Mouse (Mus musculus) thymus, postnatal 4 days (tissue): ENCODE data around the gene Fgfr2.

ENCODE experiments used
- DNase-seq: peaks from one replicate; pipeline ENCODE4 v3.0.0; 2021

Fgfr2 gene

DNA sequence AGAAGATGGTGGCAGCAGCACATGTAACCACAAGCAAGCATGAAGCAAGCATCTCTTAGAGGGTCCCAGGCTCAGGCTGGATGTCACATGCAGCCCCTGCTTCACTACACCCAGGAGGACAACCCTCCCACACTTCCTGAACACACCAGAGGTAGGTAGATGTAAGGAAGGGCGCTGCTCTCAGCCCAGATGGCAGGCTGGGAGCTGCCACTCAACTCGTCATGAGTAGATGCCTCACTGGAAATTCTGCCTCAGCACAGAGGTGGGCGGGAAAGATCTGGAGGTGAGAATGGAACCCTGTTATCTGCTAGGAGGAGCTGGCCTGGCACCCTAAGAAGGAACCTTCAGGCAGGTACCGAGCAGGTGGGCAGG lies 355.2 kb downstream of the Fgfr2 start:
- DNase-seq: no peak

DNA sequence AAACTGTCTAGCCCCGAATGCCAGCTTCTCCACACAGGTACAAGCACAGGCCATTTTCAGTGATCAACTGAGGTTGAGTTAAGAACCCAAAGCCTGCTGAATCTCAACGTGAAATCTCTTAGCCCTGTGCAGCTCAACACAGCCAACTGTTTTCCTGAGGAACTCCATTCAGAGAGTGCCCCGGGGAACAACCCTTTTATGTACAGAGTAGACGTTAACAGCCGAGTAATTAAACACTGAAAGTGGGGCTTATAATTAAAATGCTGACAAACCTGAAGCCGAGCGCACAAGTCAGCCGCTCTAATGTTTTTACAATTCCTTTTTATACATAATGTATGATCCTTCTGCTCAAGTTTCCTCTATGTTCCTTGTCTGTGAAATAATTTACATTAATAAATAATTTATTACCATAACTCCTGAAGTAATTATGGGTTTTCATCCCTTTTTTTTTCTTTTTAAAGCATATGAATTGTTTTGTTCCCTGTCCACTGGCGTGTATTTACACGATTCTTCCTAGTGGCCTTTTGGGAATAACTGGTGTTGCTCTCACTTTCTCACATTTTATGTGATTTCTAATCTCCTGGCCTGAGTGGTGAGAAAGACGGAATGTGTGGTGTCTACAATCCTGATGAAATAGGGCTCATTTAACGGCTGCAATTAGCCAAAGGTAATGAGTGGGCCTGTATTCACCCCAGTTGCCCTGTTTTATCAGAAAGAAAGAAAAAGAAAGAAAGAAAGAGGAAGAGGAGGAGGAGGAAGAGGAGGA lies 355.7 kb downstream of the Fgfr2 start:
- no peak for DNase-seq

DNA sequence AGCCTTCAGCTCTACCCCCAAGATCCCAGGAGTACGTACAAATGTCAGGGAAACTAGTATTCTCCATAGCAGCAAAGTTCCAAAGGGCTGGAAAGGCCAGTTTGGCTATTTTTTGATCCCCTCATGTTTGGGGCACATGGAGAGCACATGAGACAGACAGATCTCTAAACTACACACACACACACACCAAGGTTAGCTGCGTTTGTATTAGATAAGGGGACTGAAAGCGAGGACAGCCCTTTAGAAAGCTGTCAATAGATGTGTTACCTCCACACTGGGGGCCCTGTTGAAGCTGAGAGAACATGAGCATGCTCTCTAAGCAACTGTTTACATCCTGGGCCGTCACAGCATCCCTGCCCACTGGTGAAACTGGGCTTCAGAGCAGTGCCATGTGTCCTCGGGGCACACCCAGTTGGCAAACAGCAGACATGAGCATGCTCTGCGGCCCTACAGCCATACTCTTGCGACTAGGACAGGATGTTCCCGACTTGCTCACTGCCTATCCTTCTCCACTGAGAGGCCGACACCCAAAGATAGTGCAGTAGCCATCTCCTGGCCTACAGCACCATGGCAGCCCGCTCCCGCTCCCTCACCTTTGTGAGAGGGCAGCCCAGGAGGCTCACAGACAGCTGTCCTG lies 356.8 kb downstream of the Fgfr2 start:
- no peak for DNase-seq

DNA sequence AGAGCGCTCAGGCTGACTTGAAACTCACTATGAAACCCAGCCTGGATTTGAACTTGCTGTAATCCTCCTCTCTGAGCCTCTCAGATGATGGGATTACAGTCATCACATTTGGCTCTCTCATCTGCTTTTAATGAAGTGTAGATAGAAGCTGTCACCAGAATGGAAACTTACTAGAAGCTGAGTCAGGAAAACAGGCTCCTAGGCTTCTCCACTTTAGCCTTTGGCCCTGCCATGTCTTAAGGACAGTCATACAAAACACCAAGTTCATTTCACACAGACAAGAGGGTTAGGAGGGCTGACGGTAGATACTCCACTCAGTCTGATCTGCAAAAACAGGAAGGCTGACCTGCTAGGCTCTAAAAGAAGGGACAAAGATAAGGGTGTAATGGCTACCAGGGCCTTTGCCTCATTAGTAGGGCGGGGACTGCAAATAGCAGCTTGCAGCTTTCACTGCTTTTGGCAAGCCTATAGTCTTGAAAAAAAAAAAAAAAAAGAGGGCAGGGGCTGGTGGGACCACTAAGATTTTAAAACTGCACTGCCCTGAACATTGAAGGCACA lies 357.4 kb downstream of the Fgfr2 start:
- DNase-seq: no peak

DNA sequence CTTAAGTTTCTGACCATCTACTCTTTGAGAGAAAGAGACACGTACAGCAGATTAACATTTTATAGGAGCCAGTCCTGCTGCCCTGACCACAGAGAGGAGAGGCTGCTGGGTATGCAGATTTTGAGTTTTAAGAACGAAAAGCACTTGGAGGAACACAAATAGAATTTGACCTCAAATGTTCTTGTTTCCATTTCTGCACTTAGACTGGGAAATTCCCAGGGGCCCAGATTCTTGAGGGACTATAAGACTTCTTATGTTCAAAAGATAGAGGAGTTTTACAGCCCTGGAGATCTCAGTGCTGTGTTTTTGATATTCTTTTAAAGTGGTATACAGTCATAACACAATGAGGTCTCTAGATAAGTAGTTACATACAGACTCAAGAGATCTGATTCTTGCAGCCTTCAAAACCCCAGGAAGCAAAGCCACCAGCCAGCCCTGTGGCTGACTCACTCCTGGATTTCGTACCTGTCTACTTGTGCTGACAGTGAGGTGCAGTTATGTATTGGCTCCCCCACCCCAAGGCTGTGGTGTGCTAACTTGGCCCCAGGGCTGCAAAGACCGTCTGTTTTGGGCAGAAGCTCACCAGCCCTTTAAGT lies 358.2 kb downstream of the Fgfr2 start:
- no peak for DNase-seq

DNA sequence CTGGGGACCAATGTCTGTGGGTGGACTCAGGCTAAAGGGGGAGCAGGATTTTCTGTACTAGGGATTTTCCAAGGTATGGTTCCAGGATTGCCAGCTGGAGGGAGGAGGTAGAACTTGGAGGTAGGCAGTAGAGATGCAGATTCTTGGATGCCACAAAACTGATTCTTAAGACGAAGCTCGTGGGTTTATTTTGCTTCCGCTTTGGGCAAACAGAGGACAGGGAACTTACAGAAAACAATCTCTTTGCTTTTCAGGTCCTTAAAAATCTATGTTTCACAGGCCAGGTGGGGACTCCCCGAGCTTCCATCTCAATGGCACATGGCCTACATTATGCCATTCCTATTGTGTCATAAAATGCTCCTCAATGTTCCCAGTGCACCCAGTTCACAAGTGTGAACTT lies 358.8 kb downstream of the Fgfr2 start:
- no peak for DNase-seq

DNA sequence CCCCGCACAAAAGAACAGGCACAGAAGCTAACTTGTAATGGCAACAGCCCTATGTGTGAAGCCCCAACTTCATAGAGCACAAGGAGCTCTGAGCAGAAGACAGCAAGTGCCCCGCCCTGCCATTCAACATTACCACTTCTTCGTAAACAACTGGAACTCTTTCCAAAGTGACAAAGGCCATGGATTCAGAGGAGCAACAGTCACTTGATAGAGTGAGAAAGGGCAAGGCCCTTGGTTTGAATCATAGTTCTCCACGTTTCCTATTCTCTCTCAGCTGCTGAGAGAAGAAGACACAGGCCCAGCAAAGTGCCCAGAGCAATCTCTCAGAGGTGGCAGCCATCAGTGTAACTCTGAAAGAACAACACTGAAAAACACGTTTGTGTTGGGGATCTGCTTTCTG lies 359.2 kb downstream of the Fgfr2 start:
- DNase-seq: no peak

DNA sequence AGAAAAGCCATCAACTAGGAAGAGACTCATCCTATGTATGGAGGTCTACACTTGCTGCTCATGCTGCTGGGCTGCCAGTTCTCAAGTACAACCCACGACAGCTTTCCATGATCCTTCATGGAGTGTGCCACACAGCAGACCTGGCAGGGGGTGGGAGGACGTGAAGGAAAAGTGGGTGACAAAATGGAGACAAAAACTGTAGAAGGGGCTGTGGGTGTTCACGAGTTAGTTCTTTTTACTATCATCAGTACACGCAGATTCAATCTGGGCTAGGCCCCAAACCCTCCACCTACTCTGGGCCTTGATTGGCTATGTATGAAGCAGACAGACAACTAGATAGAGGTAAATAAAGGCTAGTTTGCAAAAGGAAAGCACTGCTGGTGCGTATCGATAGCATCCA lies 359.8 kb downstream of the Fgfr2 start:
- no peak for DNase-seq

DNA sequence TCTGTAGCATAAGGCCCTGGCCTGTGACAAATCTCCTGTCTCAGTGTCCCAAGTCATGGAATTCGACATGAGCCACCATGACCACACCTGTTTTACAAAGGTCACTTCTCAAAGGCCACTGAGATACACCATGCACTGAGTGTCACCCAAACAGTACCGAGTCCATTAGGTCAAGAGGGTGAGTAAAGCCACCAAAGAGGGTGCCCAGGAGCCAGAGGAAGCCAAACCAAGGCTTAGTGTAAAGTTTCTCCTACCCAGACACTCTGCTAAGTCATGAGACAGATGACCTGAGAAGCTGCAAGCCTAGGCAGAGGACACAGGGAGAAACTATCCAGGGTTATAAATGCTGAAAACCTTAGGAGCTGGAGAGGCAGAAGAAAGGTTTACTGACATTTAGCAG lies 361.7 kb downstream of the Fgfr2 start:
- no peak for DNase-seq

DNA sequence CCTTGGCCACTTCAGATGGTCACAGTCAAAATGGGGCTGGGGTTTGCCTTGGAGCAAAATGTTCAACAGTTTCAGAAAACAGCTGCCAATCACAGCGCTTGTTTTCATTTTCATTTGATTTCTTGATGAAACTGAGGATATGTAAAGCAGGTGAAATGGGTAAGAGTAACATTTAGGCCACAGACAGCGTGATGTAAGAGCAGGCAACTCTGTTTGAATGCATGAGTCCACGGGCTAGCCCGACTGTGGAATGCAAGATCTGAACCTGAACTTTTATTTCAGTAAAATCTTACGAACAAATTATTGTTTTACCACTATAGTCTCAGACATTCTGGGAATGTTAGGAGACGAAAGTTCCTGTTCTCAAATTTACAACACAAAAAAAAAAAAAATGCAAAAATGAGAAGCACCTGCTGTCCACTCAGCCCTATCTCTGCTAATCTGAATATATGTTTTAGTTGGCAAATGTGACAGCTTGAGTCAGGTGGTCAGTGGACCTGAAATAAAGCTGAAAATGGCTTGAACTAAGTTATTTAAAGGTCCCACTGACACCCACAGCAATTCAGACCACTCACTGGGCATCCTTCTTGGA lies 362.5 kb downstream of the Fgfr2 start:
- no peak for DNase-seq

DNA sequence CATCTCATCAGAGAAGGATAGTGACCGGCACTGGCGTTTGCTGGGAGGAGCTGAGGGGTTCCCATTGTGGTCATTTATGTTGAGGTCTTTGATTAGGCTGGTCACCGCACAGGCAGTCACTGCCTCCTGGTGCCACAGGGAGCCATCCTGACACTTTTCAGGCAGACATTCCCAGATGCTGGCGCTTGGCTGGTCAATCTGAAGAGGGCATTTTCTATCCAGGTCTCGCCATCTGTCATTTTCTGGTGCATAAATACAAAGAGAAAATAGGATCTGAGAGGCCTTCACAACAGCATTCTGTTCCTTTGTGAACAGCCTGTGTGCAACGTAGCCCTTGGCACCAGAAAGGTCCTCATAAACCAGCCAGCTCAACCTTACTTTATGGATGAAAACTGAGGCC lies 363.2 kb downstream of the Fgfr2 start:
- DNase-seq: no peak

DNA sequence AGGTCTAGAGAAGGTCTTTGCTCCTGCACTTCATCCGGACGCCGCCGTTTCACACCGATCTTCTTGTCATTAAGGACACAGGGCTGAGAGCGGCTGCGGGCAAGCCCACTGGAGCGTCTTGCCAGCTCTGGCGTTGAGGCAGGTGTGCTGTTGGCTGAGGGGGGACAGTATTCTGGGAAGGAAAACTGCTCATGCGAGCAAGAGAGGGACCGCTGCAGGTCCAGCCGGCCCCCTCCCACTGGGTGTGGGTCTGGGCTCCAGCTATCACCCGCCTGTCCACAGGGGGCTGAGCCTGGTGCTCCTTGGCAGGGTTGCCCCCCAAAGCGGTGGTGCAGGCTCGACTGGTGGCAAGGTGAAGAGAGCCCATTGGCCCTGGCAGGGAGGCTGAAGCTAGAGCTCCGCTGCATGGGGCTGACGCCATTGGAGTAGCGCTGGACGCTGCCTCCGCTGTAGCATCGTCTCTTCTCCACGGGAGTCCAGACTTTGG lies 363.7 kb downstream of the Fgfr2 start:
- DNase-seq: no peak

DNA sequence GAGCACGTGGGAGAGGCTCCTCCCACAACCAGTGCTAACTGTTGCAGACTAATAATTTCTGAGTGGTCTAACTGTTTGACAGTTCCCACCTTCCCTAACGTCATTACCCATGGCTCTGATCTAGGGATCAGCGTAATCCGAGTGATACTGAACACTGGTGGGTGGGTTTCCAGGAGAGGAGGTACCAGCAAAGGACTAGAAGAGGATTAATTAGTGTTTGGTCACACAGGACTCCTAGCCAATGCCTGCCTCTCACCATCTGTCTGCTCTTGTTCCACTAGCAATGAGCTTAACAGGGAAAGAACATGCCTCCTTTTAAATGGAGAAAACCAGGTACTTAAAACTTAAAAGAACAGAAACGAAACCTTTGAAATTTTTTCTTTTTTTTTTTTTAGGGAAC lies 364.3 kb downstream of the Fgfr2 start:
- no peak for DNase-seq

DNA sequence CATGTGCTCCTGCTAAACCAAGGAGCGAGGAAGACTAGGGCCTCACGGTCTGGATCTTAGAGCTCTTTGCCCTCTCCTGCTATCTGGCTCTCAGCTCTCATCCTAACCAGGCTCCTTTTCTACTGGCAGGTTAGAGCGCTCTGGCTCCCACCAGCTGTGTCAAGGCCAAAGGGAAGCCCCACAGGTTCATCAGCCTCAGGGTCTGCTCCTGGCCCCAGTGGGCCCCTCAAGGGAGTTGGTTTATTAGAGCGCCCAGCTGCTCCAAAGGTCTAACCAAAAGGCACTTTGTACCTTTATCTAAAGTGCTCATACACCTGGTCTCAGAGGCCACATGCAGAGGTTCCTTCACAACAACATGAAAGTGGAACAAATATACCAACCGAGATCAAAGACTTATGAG lies 366.8 kb downstream of the Fgfr2 start:
- no peak for DNase-seq

DNA sequence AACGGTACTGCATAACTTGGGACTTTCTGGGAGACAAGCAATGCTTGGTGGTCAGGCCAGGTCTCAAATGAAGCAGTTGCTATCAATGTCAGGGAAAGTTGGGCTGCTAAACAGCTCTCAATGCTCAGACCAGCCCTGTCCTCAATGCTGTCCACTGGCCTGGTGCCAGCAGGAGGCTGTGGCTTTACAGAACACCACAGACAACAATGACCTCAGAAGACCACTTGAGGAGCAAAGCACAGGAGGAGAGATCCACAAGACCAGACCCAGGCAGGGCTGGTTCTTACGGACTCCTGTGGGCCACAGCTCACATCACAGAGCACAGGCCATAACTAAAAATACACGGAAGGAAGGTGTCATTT lies 368.8 kb downstream of the Fgfr2 start:
- no peak for DNase-seq

DNA sequence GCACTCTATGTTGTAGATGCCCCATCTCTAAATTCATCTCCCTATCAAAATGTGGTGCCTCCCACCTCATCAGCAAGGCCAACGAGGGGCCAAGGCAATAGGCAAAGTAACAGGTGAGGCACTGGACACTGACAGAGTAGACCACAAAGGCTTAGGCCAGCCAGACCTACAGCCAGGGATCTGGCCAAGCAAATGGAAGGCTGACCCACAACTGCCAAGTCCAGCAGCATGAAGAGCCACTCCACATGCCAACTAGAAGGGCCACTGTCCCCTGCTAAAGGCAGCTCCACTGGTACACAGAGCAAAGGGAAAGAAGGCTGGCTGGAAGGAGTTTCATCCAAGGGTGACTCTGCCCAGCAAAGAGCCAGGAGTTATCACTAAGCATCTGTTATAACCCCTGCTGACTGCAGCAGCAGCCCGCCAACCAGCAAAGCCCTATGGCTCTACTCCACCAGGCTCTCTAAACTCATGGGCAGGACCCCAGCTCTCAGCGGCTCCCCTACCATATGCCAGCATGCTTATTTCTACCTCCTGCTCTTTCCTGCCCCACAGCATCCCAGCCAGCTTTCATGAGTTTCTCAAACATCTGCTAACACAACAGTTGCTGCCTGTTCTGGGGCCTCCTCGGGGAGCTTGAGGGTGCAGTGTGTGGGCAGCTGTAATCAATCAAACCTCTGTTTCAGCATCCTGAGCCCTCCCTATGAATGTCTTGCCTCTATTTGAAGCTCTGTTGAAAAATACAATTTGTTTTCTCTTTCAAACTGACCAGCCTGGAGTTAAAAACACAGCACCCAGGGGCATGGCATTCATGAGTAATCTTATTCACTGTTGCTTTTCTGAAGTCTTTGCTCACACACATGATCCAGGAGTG lies 369.4 kb downstream of the Fgfr2 start:
- no peak for DNase-seq

DNA sequence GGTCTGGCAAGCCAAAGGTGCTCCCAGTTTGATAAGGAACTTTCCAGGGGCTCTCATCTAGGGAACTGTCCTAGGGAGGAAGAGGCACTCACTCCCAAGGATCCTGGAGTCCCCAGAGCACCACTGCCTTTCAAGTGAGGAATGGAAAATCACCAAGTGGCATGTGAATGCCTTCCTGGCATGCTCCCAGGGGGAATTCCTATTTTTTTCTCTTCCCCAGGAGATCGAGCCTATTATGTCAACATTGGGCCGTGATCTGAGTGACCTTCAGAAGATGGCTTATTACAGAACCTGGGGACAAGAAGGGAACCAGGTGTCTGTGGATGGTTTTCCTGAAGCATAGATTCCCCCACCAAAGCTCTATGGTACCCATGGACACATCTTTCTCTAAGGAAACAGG lies 371.4 kb downstream of the Fgfr2 start:
- no peak for DNase-seq

DNA sequence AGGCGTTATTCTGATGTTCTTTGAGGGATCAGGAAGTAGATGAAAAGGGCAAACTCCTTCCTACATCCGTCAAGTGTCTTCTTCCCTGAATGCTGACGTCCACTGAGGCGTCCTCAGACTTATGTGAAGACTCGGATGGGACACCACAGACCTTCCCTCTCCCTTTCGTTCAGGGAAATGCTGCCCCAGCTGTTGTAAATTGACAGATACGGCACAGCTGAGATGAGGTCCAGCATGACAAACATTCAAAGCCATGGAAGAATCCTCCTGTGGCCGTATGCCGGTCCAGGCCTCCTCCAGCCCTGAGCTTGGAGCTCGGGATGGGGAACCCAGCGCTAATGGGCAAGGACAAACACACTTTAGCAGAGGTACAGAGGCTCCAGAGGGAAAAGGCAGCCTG lies 373.6 kb downstream of the Fgfr2 start:
- no peak for DNase-seq

DNA sequence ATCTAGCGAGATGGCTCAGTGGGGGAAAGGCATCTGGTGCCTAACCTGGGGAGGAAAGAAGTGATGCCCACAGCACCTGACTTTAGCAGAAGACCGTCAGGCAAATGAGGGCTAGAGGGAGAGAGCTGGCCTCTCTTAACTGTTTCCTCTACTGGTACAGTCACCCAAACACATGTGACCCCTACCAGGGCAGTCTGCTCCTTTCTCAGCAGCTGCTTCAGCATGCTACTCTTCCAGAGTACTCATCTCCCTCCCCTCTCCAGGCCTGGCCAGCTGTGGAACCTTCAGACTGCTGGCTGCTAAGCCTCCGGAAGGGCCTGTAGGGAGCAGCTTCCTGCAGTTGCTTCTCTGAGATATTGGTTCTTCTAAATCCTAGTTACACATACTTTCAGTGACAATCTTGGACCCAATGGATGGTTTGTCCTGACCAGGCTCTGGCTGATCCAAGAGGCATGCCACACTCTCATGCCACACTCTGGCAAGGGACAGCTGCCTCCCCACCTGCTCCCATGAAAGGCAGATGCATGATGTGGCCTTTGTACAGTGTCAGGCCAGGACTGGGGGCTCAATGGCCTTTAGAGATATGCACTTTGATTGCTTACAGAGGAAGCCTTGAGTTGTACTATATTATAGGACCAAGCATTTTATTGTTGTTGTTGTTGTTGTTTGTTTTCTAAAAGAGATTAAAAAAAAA lies 374.9 kb downstream of the Fgfr2 start:
- DNase-seq: no peak

DNA sequence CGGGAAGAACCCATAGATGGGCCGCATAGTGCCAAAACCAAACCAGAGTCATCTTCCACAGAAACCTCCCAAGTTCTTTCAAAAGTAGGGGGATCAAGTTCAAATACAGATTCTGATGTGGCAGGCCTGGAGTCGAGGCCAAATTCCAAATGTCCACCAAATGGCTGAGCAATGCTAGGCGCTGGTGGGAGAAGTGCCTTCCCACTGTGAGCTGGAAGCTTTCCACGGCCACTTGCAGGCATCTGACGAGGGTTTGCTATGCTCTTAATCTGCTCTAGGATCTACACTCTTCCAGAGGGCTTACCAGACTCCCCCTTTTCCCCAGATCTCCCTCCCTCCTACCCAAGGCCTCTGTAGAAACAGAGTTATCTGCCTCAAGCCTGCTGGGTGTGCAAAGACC lies 376.1 kb downstream of the Fgfr2 start:
- DNase-seq: no peak

DNA sequence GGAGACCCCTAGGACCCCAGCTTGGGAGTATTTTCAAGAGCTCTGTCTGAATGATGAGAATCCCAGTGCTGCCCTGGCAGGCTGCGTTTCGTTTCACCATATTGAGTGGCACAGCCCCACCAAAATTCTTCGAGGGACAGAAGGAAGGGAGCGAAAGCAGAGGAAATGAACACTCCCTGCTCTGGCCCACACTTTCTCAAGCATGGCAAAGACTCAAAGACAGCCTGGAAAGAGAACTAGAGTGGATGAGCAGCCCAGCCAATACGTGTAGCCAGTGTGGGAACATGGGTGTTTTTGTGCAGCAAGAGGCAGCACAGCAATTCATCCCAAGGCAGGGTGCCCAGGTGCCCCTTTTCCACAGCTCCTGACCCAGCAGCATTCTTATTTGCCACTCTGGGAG lies 380.2 kb downstream of the Fgfr2 start:
- DNase-seq: no peak

DNA sequence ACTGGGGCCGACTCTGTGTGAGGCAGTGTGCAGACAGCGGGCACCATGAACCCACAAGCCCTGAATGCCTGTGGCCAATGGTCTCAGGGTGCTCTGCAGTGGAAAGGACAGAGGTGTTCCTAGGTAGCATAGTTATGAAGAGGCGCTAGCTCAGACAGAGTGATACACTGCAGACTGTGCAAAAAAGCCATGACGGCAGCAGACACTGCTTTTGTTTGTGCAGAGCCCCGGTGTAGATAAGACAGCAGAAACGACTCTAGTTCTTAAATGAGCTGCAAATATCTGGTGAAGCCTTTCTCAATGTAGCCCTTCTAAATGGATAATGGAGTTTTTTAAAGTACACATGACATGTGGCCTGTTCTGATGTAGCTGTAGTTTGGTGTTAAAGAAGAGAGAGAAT lies 383.3 kb downstream of the Fgfr2 start:
- DNase-seq: no peak
